Mouse (Mus musculus) heart, adult 9 months (tissue): ENCODE measurements around the gene Kif20b.

Experiments used
- DNase-seq, 2 experiments: peaks; one replicate each; pipeline ENCODE4 v3.0.0; 2022; ENCODE audit warnings: low spot score in 2 of 2

The Kif20b gene

GRCm38 (mm10) chr19:34920066-34920465 lies 2.1 kb upstream of the Kif20b start:
- no peak for DNase-seq

GRCm38 (mm10) chr19:34920531-34920930 lies 1.6 kb upstream of the Kif20b start:
- no peak for DNase-seq

- DNase-seq, result no peak
Observed at GRCm38 (mm10) chr19:34921253-34921651, 909 bp upstream of the Kif20b start.

GRCm38 (mm10) chr19:34922603-34922963 lies 422 bp downstream of the Kif20b start:
- peak in 1 of 2 experiments; percentile 1 for DNase-seq

- no peak for DNase-seq
Observed at GRCm38 (mm10) chr19:34947206-34947605, 25.0 kb downstream of the Kif20b start.

GRCm38 (mm10) chr19:34953842-34954541 lies 31.8 kb downstream of the Kif20b start:
- peak; percentile 6 to 7 for DNase-seq

- DNase-seq, result peak; percentile 6 to 7
Observed at GRCm38 (mm10) chr19:34959369-34959768, 37.2 kb downstream of the Kif20b start.

GRCm38 (mm10) chr19:34984742-34985141 lies 62.6 kb downstream of the Kif20b start:
- no peak for DNase-seq

- no peak for DNase-seq
Observed at GRCm38 (mm10) chr19:34990443-34990842, 68.3 kb downstream of the Kif20b start.

- peak in 1 of 2 experiments; percentile 3 for DNase-seq
Observed at GRCm38 (mm10) chr19:34992969-34993527, 70.9 kb downstream of the Kif20b start.

GRCm38 (mm10) chr19:35015058-35015457 lies 92.9 kb downstream of the Kif20b start:
- DNase-seq, result no peak

- DNase-seq, result no peak
Observed at GRCm38 (mm10) chr19:35017474-35018208, 95.5 kb downstream of the Kif20b start.

- no peak for DNase-seq
Observed at GRCm38 (mm10) chr19:35018209-35018581, 96.0 kb downstream of the Kif20b start.
